Mouse (Mus musculus) ovary, adult 18-20 months (tissue): ENCODE measurements around the gene Gpr107.

Experiments used
- DNase-seq: peaks from one replicate; pipeline ENCODE4 v3.0.0; 2022; ENCODE audit warnings: low spot score, mixed read lengths

Gene Gpr107

GRCm38 (mm10) chr2:31127219-31127618 is 24.9 kb upstream of the Gpr107 start:
- DNase-seq, result no peak

- no peak for DNase-seq
Measured at GRCm38 (mm10) chr2:31127899-31128298, 24.2 kb upstream of the Gpr107 start.

DNA sequence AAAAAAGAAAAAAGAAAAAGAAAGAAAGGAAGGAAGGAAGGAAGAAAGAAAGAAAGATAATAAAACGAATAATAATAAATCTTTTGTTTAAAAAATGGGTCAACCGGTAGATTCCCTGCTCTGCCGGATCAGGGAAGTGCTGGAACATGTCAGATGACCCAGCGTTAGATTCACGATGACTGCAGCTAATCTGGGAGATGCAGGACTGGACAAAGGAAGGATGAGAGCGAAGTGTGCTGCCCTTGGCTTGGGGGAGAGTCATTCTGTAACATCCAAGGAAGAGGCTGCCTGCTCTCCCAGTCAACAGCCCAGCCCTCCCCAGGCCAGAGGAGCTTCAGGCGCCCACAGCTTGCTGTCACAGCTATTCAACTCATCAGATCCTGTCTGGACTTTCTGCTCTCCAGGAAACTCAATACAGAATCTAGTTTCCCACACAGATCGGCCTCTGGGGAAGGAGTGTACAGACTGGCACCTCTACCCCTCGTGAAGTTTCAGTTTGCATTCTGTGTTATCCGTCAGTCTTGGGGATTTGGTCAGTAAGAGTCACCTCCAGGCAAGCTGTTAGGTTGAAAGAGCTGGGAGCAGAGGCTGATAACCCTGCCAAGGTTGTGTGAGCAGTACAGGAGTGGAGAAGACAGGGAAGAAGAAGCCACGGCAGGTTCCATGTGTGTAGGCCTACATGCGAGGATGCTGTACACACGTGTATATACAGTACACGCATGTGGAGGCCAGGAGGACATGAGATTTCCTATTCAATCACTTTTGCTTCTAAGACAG is 22.2 kb upstream of the Gpr107 start:
- no peak for DNase-seq

GRCm38 (mm10) chr2:31130815-31131299 is 21.3 kb upstream of the Gpr107 start:
- no peak for DNase-seq

- no peak for DNase-seq
Measured at GRCm38 (mm10) chr2:31132682-31133081, 19.4 kb upstream of the Gpr107 start.

- DNase-seq, result no peak
Measured at GRCm38 (mm10) chr2:31133981-31134380, 18.1 kb upstream of the Gpr107 start.

GRCm38 (mm10) chr2:31135512-31135931 is 16.6 kb upstream of the Gpr107 start:
- DNase-seq, result no peak

DNA sequence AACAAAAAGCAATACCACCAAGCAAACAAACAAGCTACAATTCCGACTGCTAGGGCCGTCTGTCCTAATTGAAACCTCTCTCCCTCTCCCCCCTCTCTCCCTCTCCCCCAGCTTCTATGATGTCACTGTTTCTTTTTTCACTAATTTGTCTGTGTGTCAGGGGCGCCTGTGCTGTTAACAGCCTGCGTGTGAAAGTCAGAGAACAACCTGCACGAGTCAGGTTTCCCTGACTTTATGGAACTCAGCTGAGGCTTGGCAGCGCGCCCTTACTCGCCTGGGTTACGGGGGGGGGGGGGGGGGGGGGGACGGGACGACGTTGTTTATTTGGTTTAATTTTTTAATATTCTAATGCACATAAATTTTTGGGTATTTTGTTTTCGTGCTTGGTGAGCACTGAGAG is 15.8 kb upstream of the Gpr107 start:
- no peak for DNase-seq

DNA sequence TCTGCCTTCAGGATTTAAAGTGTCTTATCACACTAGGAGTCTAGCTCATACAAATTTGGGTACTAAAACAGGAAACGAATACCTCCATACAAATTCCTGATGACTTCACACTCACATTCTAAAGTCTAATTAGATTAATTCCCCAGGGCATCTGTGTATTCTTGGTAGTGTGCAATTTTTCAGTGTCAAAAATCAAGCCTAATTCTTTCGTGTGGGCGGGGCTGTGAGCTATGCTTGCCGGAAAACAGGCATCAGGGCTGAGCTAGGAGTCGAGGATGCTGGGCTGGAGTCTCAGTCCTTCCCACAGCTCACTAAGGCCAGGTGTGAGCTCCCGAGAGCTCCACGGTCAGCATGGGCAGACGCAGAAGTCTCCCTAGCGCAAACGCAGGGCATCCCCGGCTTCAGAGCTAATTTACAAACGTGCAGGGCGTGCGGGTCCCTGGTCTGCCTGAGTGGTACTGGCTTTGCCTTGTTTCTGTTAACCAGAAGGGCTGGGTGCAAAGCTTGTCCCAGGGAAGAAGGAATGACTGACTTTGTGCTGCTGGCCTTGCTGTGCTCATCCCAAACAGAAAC is 15.0 kb upstream of the Gpr107 start:
- DNase-seq, result no peak

GRCm38 (mm10) chr2:31139174-31139632 is 12.9 kb upstream of the Gpr107 start:
- no peak for DNase-seq

GRCm38 (mm10) chr2:31139991-31140771 is 11.9 kb upstream of the Gpr107 start:
- DNase-seq, result no peak

DNA sequence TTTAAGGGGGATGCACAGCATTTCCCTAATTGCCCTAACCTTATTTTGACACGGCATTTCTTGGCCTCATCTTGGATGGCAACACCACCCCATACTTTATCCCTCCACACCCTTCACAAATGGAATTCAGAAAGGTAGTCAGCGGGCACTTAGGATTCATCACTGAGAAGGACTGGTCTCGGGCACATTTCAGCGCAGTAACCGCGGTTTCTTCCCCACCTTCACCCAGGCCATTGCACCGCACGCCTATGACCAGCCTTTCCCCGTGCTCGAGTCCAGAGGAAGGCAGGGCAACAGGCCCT is 11.4 kb upstream of the Gpr107 start:
- no peak for DNase-seq

- no peak for DNase-seq
Measured at GRCm38 (mm10) chr2:31141074-31141866, 10.8 kb upstream of the Gpr107 start.

DNA sequence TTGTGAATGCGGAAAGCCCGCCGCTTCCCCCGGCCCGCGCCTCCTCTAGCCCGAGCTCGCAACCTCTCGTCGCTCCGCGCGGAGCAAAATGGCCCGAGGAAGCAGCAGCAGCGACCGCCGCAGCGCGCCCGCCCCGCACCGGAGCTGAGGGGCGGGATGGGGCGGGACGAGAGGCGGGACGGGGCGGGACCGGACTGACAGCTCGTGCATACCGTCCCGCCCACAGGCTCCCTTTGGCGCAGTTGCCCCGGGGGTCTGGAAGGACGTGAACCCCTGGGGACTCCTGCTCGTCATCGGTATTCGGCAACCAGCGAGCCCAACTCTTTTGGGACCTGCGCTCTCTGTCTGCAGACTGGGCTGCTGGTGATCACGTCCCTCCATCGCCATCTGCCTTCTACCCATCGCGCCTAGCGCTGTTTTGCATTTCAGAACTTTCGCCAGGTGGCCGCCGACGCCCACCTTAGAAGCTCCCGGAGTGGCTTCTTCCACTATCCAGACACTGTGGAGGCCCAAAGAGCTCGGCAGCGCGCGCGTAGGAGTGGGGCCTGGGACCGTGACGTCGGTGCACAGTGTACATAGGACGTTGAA is 10.2 kb upstream of the Gpr107 start, which contains the start of gene Fnbp1:
TSS of gene Fnbp1 (minus strand) at position 142 of the 588 bp plus-strand sequence.
- peak; percentile 71 for DNase-seq

DNA sequence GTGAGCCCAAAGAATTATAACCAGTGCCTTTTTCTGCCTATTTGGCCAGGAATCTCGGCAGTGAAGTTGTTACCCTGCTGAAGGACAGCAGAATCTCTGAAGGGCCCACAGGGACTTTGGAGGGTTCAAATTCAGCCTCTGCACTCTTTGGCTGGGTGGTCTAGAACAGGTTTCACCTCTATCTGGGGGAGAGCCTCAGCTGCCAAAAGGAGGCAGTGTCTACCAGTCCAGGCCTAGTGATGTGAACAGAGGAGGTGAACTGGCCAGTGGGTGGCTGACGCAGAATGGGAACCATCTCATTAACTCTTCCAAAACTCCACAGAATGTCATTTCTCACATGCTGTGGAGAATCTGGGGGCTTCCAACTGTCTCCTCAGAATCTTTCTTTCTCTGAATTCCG is 9.6 kb upstream of the Gpr107 start:
- DNase-seq, result no peak

- DNase-seq, result no peak
Measured at GRCm38 (mm10) chr2:31143326-31143725, 8.8 kb upstream of the Gpr107 start.

GRCm38 (mm10) chr2:31143768-31144695 is 8.1 kb upstream of the Gpr107 start:
- no peak for DNase-seq

DNA sequence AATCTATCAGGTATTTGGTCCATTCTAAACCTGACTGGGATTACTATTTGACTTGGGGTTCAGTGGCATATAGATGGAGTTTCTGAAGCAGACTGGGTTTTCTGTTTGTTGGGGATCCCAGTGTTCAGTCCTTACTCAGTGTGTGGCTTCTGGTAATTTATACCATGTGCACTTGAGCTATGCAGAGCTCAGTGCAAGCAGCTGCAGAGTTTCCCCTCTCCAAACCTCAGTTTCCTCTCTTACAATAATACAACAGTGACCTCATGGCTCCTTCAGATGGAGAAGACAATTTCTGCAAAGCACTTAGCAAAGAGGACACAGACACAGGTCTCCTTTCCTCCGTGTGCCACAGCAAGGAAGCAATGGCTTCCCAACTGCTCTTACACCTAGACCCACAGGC is 7.2 kb upstream of the Gpr107 start:
- DNase-seq, result no peak

- no peak for DNase-seq
Measured at GRCm38 (mm10) chr2:31147054-31147453, 5.1 kb upstream of the Gpr107 start.

GRCm38 (mm10) chr2:31150762-31151161 is 1.4 kb upstream of the Gpr107 start:
- DNase-seq, result no peak

GRCm38 (mm10) chr2:31156846-31157245 is 4.7 kb downstream of the Gpr107 start:
- DNase-seq, result no peak
